Mouse (Mus musculus): ENCODE measurements around the gene Slc41a3.

GRCm38 (mm10) chr6:90678759-90679158 lies 74.2 kb downstream of the Slc41a3 start:
- TF ChIP-seq CTCF (IDR thresholded peaks at IDR 0.05; ENCODE audit: low read depth, low read length): no peak
- no peak for TF ChIP-seq TAL1 (conservative IDR thresholded peaks at IDR 0.05; ENCODE audit: low read depth, low read length)
